Mouse (Mus musculus) C2C12 (cell line): ENCODE measurements around the gene Glis3. TPM values are rescaled to one million over a fixed set of nuclear protein-coding genes. Genes with fewer than 3 reads are reported as not detected.

Experiments
- H3K27me3 ChIP-seq: one replicate; pipeline ENCODE4 v1.6.1; 2011; ENCODE audit not compliant: control insufficient read depth, insufficient read depth, insufficient read length
- H3K36me3 ChIP-seq: one replicate; pipeline ENCODE4 v1.6.1; 2011; ENCODE audit not compliant: control insufficient read depth, insufficient read depth
- H3K4me3 ChIP-seq: one replicate; pipeline ENCODE4 v1.5.1; 2011; ENCODE audit warnings: mild to moderate bottlenecking, control low read depth; ENCODE audit not compliant: poor library complexity, insufficient read depth, severe bottlenecking
- H3K79me2 ChIP-seq: one replicate; pipeline ENCODE4 v1.6.1; 2011; ENCODE audit not compliant: control insufficient read depth, insufficient read depth
- H3K79me3 ChIP-seq: one replicate; pipeline ENCODE4 v1.6.1; 2011; ENCODE audit warnings: low read depth, control low read depth
- H3ac ChIP-seq: one replicate; pipeline ENCODE3; 2011; ENCODE audit warnings: low read depth; ENCODE audit not compliant: control insufficient read depth, insufficient read length
- CEBPB ChIP-seq: IDR thresholded peaks from one replicate; pipeline ENCODE4 v1.6.1; 2011; ENCODE audit warnings: low read depth, mild to moderate bottlenecking, control low read depth, moderate library complexity
- CTCF ChIP-seq: IDR thresholded peaks from one replicate; pipeline ENCODE4 v1.5.1; 2011; ENCODE audit not compliant: control insufficient read depth, insufficient read depth, insufficient read length
- FOSL1 ChIP-seq: IDR thresholded peaks from one replicate; pipeline ENCODE4 v1.8.0; 2011; ENCODE audit warnings: mild to moderate bottlenecking, low read length; ENCODE audit not compliant: poor library complexity, insufficient read depth, severe bottlenecking
- MAX ChIP-seq: IDR thresholded peaks from one replicate; pipeline ENCODE4 v1.6.1; 2011; ENCODE audit warnings: mild to moderate bottlenecking, control low read depth
- MYOD1 ChIP-seq: IDR thresholded peaks from one replicate; pipeline ENCODE4 v1.6.1; 2011; ENCODE audit warnings: low read depth; ENCODE audit not compliant: control insufficient read depth, insufficient read length
- MYOG ChIP-seq: IDR thresholded peaks from one replicate; pipeline ENCODE4 v1.6.1; 2011; ENCODE audit not compliant: control insufficient read depth, insufficient read length; ENCODE audit errors: extremely low read depth
- USF1 ChIP-seq: IDR thresholded peaks from one replicate; pipeline ENCODE4 v1.6.1; 2011; ENCODE audit warnings: low read depth, mild to moderate bottlenecking, control low read depth, moderate library complexity
- polyA plus RNA-seq: library from polyadenylated mRNA; unstranded; fragments of >200 nt; fragmentation: generic; extraction: Trizol; gene quantifications from one replicate; pipeline ENCODE4 v1.2.1, GENCODE M21; 2012; ENCODE audit warnings: missing spikeins

Glis3 gene
- polyA plus RNA-seq, 1 experiment: 2.9 TPM

DNA sequence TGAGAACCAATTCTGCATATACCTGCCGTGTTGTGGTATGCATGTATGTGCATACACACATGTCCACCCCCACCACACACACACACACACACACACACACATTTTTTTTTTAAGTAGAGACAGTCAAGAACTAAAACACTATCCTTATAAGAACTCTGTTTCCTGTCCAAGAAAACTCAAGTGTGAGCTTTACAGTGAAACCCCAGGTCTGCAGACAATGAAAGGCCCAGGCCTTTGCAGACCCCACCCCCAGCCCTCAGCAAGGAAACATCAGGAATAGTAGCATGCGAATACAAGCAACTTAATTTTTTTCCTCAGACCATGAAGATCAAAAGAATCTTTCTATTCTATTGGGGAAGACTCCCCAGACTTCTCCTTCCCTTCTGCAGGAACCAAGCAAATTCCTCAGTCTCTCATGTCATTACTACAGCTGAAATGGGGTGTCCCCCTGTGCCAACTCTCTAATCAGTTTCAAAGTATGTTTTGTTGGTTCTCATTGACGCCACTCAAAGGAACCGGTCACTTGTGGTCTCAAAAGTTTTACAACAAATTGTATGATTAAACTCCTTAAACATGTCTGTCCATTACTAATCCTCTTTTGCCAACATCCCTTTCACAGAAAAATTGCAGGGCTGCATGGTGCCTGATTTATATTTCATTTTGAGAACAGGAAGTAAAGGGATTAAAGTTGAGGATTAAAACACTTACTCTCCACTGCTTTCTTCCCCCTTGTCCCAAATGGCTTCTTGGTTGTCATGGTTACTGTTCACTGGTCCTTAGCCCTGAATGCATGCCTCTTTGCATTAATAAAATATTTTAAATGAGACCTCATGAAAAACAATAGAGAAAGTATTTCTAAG lies 343.0 kb downstream of the Glis3 start:
- no peak overlapping the region for H3ac ChIP-seq
- H3K79me2 ChIP-seq: no peaks in the 10 kb centered on the region
- H3K79me3 ChIP-seq: no peaks in the 10 kb centered on the region
- TF ChIP-seq FOSL1: no peak
- no peak for TF ChIP-seq MYOD1
- no peak for TF ChIP-seq USF1
- TF ChIP-seq MYOG: no peak
- no peak for TF ChIP-seq CTCF
- no peak for TF ChIP-seq MAX
- TF ChIP-seq CEBPB: no peak
- no peaks in the 10 kb centered on the region for H3K27me3 ChIP-seq
- H3K36me3 ChIP-seq: no peaks in the 10 kb centered on the region
- H3K4me3 ChIP-seq: no peak overlapping the region

DNA sequence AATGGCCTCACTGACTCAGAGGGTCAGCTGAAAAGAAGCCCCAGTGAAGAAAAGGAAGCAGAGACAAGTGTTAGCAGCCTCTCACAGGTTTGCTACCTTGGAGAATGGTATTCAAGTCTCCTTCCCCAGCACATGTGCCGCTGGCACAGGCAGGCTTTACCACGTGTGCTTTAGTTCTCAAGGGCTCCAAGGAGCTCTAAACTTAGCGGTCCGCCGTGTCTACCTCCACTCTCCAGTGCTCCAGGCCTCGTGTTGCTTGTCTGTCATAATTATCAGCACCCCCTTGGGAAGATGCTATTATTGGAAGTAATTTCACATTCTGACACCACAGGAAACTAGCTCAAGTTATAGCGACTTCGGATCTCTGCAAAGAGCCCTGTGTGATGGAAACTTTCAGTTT lies 344.0 kb downstream of the Glis3 start:
- Histone ChIP-seq H3ac (no peak overlapping the region), H3K27me3 (no peaks in the 10 kb centered on the region), H3K79me3 (no peaks in the 10 kb centered on the region), H3K4me3 (no peak overlapping the region), H3K79me2 (no peaks in the 10 kb centered on the region), H3K36me3 (no peaks in the 10 kb centered on the region)
- no peak for TF ChIP-seq CTCF
- no peak for TF ChIP-seq FOSL1
- no peak for TF ChIP-seq MYOG
- no peak for TF ChIP-seq USF1

DNA sequence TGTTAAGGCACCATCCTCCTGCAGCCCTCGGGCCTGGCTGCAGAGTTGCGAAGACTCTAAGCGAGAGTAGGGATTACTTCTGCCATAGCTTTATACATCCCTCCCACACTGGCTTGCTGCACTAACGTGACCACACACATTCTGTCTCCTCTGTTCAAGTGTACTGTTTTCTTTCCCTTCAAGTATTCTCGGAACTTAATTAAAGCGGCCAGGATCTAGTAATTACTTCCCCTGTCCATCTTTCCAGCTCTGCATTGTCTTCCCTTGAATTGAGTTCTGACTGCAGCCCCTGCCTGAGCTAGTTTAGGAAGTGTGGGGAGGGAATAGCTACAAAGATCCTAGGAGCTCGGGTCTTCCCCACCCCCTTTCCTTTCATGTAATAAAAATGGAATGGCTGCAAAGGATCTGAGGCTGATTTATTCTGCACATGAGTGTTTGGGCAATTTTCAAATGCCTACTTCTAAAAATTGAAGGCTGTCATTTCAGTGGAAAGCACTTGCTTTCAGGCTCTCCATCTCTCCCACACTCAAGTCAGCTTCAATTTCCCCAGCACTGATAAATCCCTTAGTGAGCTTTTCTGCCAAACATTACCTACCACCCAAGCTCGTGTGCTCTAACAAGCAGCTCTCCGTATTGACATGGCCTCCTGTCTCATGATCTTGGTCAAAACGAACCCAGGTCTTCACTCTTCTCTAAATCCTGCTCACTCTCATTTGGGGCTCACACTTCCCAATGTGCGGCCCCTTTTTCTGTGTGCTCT lies 346.7 kb downstream of the Glis3 start:
- no peaks in the 10 kb centered on the region for H3K79me3 ChIP-seq
- H3K27me3 ChIP-seq: no peaks in the 10 kb centered on the region
- H3ac ChIP-seq: no peak overlapping the region
- no peaks in the 10 kb centered on the region for H3K79me2 ChIP-seq
- no peak overlapping the region for H3K4me3 ChIP-seq
- no peaks in the 10 kb centered on the region for H3K36me3 ChIP-seq
- TF ChIP-seq USF1 (no peak), CTCF (no peak), FOSL1 (no peak), MYOD1 (no peak), MAX (no peak), CEBPB (no peak), MYOG (no peak)

DNA sequence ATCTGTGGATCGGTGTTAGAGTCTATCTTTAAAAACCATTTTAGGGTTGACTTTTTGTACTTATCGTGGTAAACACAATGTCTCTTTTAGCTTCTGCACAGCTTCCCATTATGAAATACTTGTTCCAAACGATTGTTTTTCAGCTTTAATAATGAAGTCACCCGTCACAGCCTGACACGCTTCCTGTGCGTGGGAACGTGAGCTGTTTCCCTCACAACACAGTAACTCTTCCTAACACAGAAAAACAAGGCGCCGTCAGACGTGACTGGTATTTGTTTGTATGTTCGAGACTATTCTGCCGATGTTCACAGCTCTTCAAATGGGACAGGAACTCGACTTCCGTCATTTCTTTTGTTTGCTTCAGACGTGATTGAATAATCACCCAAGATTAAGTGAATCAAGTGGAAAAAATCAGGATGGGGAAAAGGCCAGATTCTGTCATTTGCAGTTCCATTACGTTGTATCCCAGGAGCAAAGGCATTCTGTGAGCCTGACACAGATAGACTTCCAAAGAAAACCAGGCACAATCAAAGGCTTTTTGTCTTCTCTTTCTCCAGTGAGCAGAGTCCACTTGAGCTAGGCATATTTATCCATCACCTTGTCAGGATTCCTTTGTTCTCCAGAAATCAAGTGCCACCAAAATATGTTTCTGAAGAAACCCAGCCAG lies 351.3 kb downstream of the Glis3 start:
- Histone ChIP-seq H3ac (no peak overlapping the region), H3K36me3 (no peaks in the 10 kb centered on the region), H3K27me3 (no peaks in the 10 kb centered on the region), H3K79me3 (no peaks in the 10 kb centered on the region), H3K4me3 (no peak overlapping the region), H3K79me2 (no peaks in the 10 kb centered on the region)
- TF ChIP-seq CEBPB: no peak
- TF ChIP-seq MYOD1: no peak
- no peak for TF ChIP-seq MAX
- TF ChIP-seq MYOG: no peak
- no peak for TF ChIP-seq USF1
- no peak for TF ChIP-seq CTCF
- no peak for TF ChIP-seq FOSL1

DNA sequence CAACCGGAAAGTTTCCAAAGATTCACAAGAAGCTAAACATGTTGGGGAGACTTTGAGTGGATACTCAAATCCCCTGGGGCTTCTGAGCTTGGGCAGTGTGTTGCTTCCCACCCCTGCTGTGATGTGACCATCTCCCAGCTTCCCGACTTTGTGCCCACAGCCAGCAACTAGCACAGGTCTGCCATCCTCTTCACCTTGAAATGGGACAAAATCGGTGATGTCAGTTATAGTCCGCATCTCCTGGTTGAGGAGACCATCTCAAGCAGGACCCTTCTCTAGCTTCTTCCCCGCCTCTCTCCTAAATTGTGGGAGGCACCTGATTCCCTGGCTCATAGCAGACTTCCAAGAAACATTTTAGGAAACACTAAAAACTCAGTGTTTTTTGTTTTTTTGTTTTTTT lies 352.3 kb downstream of the Glis3 start:
- no peaks in the 10 kb centered on the region for H3K79me2 ChIP-seq
- no peaks in the 10 kb centered on the region for H3K36me3 ChIP-seq
- H3K27me3 ChIP-seq: no peaks in the 10 kb centered on the region
- no peaks in the 10 kb centered on the region for H3K79me3 ChIP-seq
- TF ChIP-seq MAX (no peak), CEBPB (no peak), CTCF (no peak), FOSL1 (no peak), MYOG (no peak), MYOD1 (no peak), USF1 (no peak)
- H3K4me3 ChIP-seq: no peak overlapping the region
- H3ac ChIP-seq: no peak overlapping the region
